Mouse (Mus musculus) stomach, embryonic 15.5 days (tissue): ENCODE results near the gene Cd276. TPM values are rescaled to one million over a fixed set of nuclear protein-coding genes. Genes with fewer than 3 reads are reported as not detected.
A peak's percentile ranks its signal among the peaks of the same experiment; 100 is the strongest.
"Not testable (repeated sequence)": the region's sequence is repeated elsewhere in the genome, so short reads cannot be mapped to it uniquely, and the experiment has no call there.

Experiments
- ATAC-seq: fragments of 200-750 bp; cut with Nextera tagmentation; 2 replicates; pipeline ENCODE4 v1.8.0; 2017; ENCODE audit warnings: low read depth, moderate number of reproducible peaks, moderate TSS enrichment; ENCODE audit not compliant: insufficient read depth, low FRiP score
- H3K27ac ChIP-seq: fragments of 300-500 bp; sonication (generic); 2 replicates; pipeline ENCODE4 v1.5.1; 2015; ENCODE audit warnings: mild to moderate bottlenecking, inconsistent platforms
- H3K27me3 ChIP-seq: fragments of 300-500 bp; sonication (generic); replicated peaks from 2 replicates; pipeline ENCODE4 v1.6.1; 2015; ENCODE audit warnings: inconsistent platforms
- H3K36me3 ChIP-seq: fragments of 300-500 bp; sonication (generic); 2 replicates; pipeline ENCODE4 v1.6.1; 2015; ENCODE audit warnings: inconsistent platforms
- H3K4me1 ChIP-seq: fragments of 300-500 bp; sonication (generic); 2 replicates; pipeline ENCODE4 v1.6.1; 2015; ENCODE audit warnings: inconsistent platforms
- H3K4me2 ChIP-seq: fragments of 300-500 bp; sonication (generic); 2 replicates; pipeline ENCODE4 v1.6.1; 2015; ENCODE audit warnings: mild to moderate bottlenecking, inconsistent platforms
- H3K4me3 ChIP-seq: fragments of 300-500 bp; sonication (generic); replicated peaks from 2 replicates; pipeline ENCODE4 v1.5.1; 2015; ENCODE audit warnings: inconsistent platforms
- H3K9ac ChIP-seq: fragments of 300-500 bp; sonication (generic); 2 replicates; pipeline ENCODE4 v1.6.1; 2015; ENCODE audit warnings: inconsistent platforms
- H3K9me3 ChIP-seq: fragments of 300-500 bp; sonication (generic); 2 replicates; pipeline ENCODE4 v1.6.1; 2016; ENCODE audit warnings: inconsistent platforms
- WGBS: fragments of 180-500 bp; shearing (Covaris S2); methylation state at CpG from one replicate; pipeline ENCODE4 v1.1.7; 2015; 5-methylcytosine and 5-hydroxymethylcytosine counted together
- polyA plus RNA-seq: library from polyadenylated mRNA; unstranded; fragments of >200 nt; fragmentation: Nextera tagmentation; extraction: Ambion mirVana; gene quantifications from 2 replicates; pipeline ENCODE4 v1.2.1, GENCODE M21; 2015

Gene Cd276
- 28.7 and 32.5 TPM in 2 replicates for polyA plus RNA-seq

DNA sequence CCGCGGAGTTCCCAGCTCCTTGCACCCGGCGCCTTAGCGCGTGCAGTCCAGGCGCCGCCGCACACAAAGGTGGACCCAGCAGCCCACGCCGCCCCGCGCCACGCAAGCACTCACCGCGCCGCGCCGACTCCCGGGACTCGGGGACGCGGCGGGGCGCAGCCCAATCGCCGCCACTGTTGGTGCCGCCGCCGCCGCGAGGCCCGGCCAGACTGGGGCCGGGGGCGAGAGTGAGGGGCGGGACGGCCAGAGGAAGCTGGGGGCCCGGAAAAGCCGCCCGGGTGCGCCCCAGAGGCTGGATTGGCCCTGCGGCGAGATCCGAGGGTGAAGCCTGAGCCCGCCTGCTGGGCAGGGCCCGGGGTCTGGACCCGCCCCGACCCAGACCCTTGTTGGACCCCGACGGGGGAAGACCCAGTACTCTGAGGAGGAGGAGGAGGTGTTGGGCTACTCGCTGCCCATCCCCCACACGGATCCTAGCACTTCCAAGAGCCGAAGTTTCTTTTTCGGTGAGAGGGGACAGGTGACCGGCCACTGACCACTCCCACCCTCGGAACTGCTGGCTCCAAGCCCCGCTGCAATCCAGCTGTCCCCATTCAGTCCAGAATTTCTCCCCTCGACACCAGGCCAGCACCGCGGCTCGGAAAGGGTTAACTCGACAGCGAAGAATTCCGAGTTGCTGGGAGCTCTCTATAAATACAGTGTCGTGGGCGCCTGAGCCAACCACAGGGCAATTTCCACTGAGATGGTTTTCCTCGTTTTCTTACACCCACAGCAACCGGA is at the start of gene Cd276:
Gene Cd276 (minus strand): TSS at position 530 of the 777 bp plus-strand sequence.
- H3K4me3 ChIP-seq, result peak within 1 kb of the TSS; percentile 75
- H3K9me3 ChIP-seq, result no peaks in the 10 kb centered on the region
- peak within 1 kb of the TSS; percentile 77 for H3K9ac ChIP-seq
- H3K4me1 ChIP-seq, result peaks cover 37% of the 10 kb centered on the region
- H3K4me2 ChIP-seq, result peak within 1 kb of the TSS; percentile 82
- WGBS, result under 1% methylated on average over 63 of the region's 68 CpGs
- ATAC-seq, result peak; percentile 70
- H3K36me3 ChIP-seq, result no peaks in the 10 kb centered on the region
- peak within 1 kb of the TSS; percentile 90 for H3K27ac ChIP-seq
- H3K27me3 ChIP-seq, result no peaks in the 10 kb centered on the region

DNA sequence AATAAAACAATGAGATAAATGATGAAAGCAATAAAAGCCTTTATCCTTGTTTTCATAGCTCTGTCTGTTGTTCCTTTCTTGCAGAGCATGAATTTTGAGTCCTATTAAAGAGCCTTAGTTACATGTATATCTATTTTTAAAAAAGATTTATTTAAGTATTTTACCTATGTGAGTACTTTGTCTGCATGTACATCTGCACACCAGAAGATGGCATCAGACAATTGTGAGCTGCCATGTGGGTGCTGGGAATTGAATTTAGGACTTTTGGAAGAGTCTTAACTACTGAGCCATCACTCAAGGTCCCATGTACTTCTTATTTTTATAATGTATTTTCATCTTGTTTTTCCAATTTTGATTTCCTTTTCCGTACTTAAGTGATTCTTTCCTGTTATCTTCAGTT is 40.1 kb upstream of the Cd276 start:
- 96% methylated on average over 1 of the region's 1 CpGs for WGBS
- Histone ChIP-seq H3K36me3 (no peaks in the 10 kb centered on the region), H3K4me1 (no peaks in the 10 kb centered on the region), H3K27me3 (no peaks in the 10 kb centered on the region), H3K9me3 (no peaks in the 10 kb centered on the region), H3K4me2 (no peak overlapping the region), H3K4me3 (no peak overlapping the region), H3K9ac (no peak overlapping the region), H3K27ac (no peak overlapping the region)
- no peak for ATAC-seq

DNA sequence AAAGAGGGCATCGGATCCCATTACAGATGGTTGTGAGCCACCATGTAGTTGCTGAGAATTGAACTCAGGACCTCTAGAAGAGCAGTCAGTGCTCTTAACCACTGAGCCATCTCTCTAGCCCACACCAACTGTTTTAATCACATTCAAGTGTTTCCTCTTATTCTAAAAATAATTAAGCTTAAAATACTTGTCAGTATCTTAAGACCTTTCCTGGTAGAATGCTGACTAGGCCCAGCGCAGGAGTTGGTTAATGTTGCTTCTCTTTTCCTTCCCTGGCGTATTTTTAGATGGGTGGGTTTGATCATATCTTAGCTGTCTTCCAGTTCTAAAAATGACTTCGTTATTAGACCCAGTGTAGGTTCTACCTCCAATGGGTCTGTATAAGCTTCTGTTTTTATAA is 33.4 kb upstream of the Cd276 start:
- 81% methylated on average over 4 of the region's 4 CpGs for WGBS
- no peaks in the 10 kb centered on the region for H3K9me3 ChIP-seq

DNA sequence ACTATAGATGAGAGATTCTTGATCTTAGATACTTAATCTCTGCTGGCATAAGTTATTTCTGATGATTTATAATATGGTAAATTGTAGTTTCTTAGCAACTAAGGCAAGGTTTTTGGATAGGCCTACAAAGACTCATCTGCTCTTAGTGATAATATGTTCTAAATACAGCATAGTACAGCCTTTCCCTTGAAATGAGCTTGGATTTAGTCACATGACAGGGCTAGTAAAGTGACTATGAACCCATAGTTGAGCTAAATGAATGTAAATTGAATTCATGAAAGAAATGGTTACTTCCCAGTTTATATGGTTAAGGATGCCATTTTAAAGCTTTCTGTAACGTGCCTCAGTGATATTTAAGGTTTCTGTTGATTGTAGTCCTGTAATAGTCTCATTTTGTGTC is 29.1 kb upstream of the Cd276 start:
- ATAC-seq, result no peak
- Histone ChIP-seq H3K9me3 (no peaks in the 10 kb centered on the region), H3K4me2 (no peak overlapping the region), H3K36me3 (no peaks in the 10 kb centered on the region), H3K9ac (no peak overlapping the region), H3K27me3 (no peaks in the 10 kb centered on the region), H3K27ac (no peak overlapping the region), H3K4me1 (peaks cover 3% of the 10 kb centered on the region; the same call in 1 of the 2 replicates), H3K4me3 (no peak overlapping the region)
- WGBS, result 83% methylated on average over 1 of the region's 1 CpGs

More for the DNA sequence above, 33.4 kb upstream of the Cd276 start:
- Histone ChIP-seq H3K4me2 (no peak overlapping the region), H3K27ac (no peak overlapping the region), H3K27me3 (no peaks in the 10 kb centered on the region), H3K4me3 (no peak overlapping the region), H3K36me3 (no peaks in the 10 kb centered on the region), H3K4me1 (no peaks in the 10 kb centered on the region), H3K9ac (no peak overlapping the region)
- ATAC-seq, result no peak

DNA sequence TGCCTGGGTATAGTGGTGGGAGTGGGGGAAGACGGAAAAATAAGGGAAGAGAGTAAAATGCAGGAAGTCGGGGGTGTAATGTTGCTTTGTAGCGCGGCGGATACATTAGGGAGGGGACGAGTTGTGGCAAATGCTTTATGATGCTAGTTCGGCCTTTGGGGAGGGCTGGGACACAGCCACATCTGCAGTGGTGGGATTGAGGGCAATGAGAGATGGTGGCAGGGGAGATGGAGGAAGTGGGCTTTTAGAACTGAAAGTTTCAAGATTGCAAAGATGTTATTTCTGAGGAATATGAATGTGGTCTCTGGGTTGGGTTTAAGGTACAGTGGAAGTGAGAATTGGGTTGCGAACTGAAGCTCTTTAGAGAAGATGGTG is 28.0 kb upstream of the Cd276 start:
- Histone ChIP-seq H3K4me2 (peak overlapping the region; percentile 74), H3K27ac (peak overlapping the region; percentile 95), H3K4me3 (peak overlapping the region; percentile 97), H3K9me3 (no peaks in the 10 kb centered on the region), H3K4me1 (peaks cover 3% of the 10 kb centered on the region; the same call in 1 of the 2 replicates), H3K36me3 (no peaks in the 10 kb centered on the region), H3K9ac (peak overlapping the region; percentile 78; the same call in 1 of the 2 replicates), H3K27me3 (no peaks in the 10 kb centered on the region)
- no peak for ATAC-seq
- WGBS, result 1% methylated on average over 8 of the region's 8 CpGs

DNA sequence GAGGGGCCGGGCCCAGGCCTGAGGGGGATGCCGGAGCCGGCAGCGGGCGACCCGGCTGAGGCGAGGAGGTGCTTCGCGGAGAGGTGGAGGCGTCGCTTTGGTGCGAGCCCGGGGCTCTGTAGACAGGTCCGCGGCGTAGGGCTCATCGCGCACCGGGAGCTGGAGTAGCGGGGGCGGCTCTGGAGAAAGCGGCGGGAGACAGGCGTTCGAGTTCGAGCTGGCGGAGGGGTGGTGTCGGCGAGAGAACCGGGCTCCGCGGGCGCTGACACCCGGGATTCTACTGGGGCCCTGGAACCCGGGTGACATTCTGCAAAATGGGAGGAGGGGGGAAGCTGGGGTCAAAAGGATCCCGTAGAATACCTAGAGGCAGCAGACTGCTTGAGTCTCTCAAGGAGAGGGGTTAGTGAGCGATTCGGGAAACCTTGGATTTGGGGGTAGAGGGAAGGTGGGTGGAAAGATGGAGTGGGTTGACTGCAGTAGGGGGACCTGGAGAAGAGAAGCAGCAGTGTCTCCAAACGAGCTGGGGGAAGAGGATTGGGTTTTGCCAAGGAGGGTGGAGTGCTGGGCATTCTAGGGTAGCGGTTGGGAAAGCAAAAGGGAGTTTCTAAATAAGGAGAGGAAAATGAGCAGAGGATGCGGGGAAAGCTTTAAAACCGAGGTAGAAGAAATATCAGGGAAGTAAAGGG is 27.5 kb upstream of the Cd276 start:
- Histone ChIP-seq H3K4me2 (peak overlapping the region; percentile 74), H3K4me1 (peaks cover 3% of the 10 kb centered on the region; the same call in 1 of the 2 replicates), H3K9me3 (no peaks in the 10 kb centered on the region), H3K27me3 (no peaks in the 10 kb centered on the region), H3K27ac (peak overlapping the region; percentile 95), H3K4me3 (peak overlapping the region; percentile 97), H3K9ac (peak overlapping the region; percentile 78), H3K36me3 (no peaks in the 10 kb centered on the region)
- ATAC-seq, result peak; percentile 37
- 0% methylated on average over 41 of the region's 42 CpGs for WGBS

DNA sequence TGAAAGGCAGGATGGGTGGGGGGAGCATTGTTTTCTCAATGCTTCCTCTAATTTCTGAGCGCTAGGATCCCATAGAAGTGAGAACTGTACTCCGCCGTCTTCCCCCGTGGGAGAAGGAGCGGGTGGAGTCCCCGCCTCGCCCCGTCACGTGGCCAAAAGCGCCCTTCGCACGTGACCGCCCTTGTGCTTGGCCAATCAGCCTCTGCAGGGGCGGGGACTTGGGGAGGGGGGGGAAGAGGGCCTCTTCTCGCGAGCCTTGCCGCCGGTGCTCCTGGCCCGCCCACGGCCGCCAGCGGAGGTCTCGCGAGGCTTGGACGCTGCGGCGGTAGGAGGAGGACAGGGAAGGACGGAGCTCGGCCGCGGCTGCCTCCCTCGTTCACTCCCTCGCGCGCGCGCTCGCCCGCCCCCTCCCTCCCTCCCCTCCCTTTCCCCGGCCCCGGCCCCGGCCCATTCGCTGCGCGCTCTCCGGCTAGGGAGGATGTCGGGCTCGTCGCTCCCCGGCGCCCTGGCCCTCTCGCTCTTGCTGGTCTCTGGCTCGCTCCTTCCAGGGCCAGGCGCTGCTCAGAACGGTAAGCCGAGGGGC is 26.8 kb upstream of the Cd276 start, which contains the start of gene Nptn:
Gene Nptn (plus strand): TSS at position 283 of the 583 bp plus-strand sequence.
- under 1% methylated on average over 32 of the region's 56 CpGs for WGBS
- Histone ChIP-seq H3K36me3 (no peaks in the 10 kb centered on the region), H3K9me3 (no peaks in the 10 kb centered on the region), H3K4me3 (peak within 1 kb of the TSS; percentile 97), H3K4me1 (peaks cover 3% of the 10 kb centered on the region; the same call in 1 of the 2 replicates), H3K4me2 (peak within 1 kb of the TSS; percentile 74), H3K27ac (peak within 1 kb of the TSS; percentile 95), H3K27me3 (no peaks in the 10 kb centered on the region), H3K9ac (peak within 1 kb of the TSS; percentile 78)
- peak; percentile 98 for ATAC-seq

DNA sequence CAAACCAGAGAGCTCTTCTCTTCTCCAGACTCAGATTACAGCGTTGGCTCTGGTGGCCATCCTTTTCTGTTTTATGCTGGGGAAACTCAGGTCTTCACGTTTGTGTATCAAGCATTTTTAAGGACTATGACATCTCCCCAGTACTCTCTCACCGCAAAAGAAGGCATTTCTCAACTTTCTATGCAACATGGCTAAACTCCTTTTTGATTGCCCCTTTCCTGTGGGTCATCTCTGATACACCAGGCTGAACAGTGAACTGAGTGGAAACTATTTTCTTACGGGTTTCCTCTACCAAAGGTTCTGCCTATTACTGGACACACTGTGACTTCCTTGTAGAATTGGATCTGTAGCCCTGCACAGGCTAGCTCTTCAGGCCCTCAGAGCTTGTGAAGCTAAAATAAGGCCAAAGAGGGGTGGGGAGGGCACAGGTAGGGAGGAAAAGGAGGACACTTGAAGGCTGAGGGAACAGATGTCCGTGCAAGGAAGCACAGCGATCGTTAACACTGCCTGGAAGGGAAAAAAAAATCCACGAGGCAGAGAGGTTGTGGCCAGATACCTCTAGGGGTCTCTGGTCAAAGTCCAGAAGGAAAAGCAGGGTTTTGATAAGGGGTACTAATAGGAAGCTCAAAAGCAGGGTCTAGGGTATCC is 26.2 kb upstream of the Cd276 start:
- H3K9me3 ChIP-seq, result no peaks in the 10 kb centered on the region
- peak; percentile 20 for ATAC-seq
- H3K9ac ChIP-seq, result peak overlapping the region; percentile 0; the same call in 1 of the 2 replicates
- no peaks in the 10 kb centered on the region for H3K27me3 ChIP-seq
- peak overlapping the region; percentile 40 for H3K4me3 ChIP-seq
- H3K27ac ChIP-seq, result peak overlapping the region; percentile 91
- peak overlapping the region; percentile 63 for H3K4me2 ChIP-seq
- no peaks in the 10 kb centered on the region for H3K36me3 ChIP-seq
- H3K4me1 ChIP-seq, result peaks cover 3% of the 10 kb centered on the region; the same call in 1 of the 2 replicates
- 22% methylated on average over 8 of the region's 8 CpGs for WGBS

DNA sequence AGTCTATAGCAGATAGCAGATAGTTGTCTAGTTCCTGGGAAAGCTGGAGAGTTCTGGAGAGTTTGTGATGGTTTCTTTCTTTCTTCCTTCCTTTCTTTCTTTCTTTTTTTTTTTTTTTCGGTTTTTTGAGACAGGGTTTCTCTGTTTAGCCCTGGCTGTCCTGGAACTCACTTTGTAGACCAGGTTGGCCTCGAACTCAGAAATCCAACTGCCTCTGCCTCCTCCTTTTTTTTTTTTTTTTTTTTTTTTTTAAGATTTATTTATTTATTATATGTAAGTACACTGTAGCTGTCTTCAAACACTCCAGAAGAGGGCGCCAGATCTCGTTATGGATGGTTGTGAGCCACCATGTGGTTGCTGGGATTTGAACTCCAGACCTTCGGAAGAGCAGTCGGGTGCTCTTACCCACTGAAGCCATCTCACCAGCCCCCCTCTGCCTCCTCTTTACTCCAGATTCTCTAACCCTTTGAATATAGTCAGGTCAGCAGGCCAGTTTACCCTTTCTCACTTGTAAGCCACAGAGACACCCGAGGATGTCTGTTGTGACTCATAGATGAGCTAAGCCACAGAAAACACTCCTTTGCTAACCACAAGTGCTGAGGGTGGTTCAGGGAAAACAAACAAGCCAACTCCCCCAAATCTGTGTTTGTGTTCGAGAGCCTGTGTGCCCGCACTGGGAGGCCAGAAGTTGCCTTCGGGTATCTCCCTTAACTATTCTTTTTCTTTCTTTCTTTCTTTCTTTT is 25.4 kb upstream of the Cd276 start:
- H3K4me1 ChIP-seq, H3K9me3 ChIP-seq, H3K27me3 ChIP-seq, H3K9ac ChIP-seq, H3K4me2 ChIP-seq, H3K4me3 ChIP-seq, ATAC-seq, H3K36me3 ChIP-seq: not testable (repeated sequence)
- WGBS, result 73% methylated on average over 10 of the region's 10 CpGs
- H3K27ac ChIP-seq, result 0 out of 2 replicates have a peak overlapping the region, but pooled peaks have one; percentile 91

DNA sequence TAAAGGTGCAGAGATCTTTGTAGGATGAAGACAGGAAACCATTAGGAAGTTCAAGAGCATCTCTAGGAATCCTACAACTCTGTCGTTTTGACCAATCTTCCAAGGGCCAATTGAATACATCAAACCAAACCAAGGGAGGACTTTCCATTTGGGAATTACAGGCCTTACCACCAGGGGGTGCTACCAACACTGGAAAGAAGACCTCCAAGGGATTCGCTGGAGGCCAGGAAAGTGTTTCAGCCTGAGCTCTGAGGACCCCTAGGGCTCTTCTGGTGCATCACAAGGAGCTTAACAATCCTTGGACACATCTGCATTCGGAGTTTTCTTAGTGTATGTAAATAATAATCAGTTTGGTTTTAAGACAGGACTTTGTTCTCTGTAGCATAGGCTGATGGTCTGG is 23.4 kb upstream of the Cd276 start:
- no peak overlapping the region for H3K27ac ChIP-seq
- peaks cover 3% of the 10 kb centered on the region; the same call in 1 of the 2 replicates for H3K4me1 ChIP-seq
- no peaks in the 10 kb centered on the region for H3K9me3 ChIP-seq
- WGBS, result 14% methylated on average over 3 of the region's 3 CpGs
- no peaks in the 10 kb centered on the region for H3K27me3 ChIP-seq
- no peak overlapping the region for H3K4me2 ChIP-seq
- H3K36me3 ChIP-seq, result no peaks in the 10 kb centered on the region
- no peak overlapping the region for H3K4me3 ChIP-seq
- ATAC-seq, result no peak
- H3K9ac ChIP-seq, result no peak overlapping the region

DNA sequence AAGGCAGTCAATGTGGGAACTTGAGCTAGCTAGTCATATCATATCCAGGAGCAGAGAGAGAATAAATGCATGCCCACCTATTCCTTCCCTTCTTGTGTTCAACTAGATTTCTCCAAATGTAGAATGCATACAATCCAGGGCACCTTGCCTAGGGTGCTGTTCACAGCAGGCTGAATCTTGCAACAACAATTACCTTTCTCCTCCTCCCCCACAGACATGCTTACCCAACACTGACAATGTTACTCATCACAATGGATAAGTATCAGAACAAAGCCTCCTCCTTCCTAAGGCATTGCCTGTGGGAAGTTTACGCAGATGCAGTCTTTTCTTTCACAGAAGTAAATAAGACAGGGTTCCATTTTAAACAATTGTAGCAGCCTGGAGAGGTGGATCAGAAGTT is 15.8 kb upstream of the Cd276 start:
- 85% methylated on average over 1 of the region's 1 CpGs for WGBS

More for the DNA sequence above, 15.8 kb upstream of the Cd276 start:
- no peak overlapping the region for H3K4me3 ChIP-seq
- no peak overlapping the region for H3K9ac ChIP-seq
- H3K27ac ChIP-seq, result no peak overlapping the region
- H3K36me3 ChIP-seq, result no peaks in the 10 kb centered on the region
- ATAC-seq, result no peak
- no peaks in the 10 kb centered on the region for H3K9me3 ChIP-seq
- H3K27me3 ChIP-seq, result no peaks in the 10 kb centered on the region
- no peaks in the 10 kb centered on the region for H3K4me1 ChIP-seq
- no peak overlapping the region for H3K4me2 ChIP-seq
